Mouse (Mus musculus) MEL (cell line): ENCODE measurements around the gene Tspan13. TPM values are rescaled to one million over a fixed set of nuclear protein-coding genes. Genes with fewer than 3 reads are reported as not detected.

Source experiments
- DNase-seq: peaks from one replicate; pipeline ENCODE4 v3.0.0; 2011; ENCODE audit warnings: low read depth, low spot score
- H3K27ac ChIP-seq: 2 replicates; pipeline ENCODE4 v1.5.1; 2012; ENCODE audit warnings: low read depth, mild to moderate bottlenecking, control low read depth, low read length, moderate library complexity; ENCODE audit not compliant: control insufficient read depth
- H3K27me3 ChIP-seq, 2 experiments: fragments of 150-350 bp in 1 of 2; sonication (generic) in 1 of 2; 2 replicates each; pipeline ENCODE4 v1.6.1; 2012; ENCODE audit warnings: low read length in 2 of 2, mild to moderate bottlenecking in 2 of 2, improper control_type of control experiment in 1 of 2, moderate library complexity in 1 of 2; ENCODE audit not compliant: insufficient read depth in 2 of 2, control insufficient read depth in 1 of 2
- H3K36me3 ChIP-seq, 2 experiments: 2 replicates each; pipeline ENCODE4 v1.6.1; 2012 to 2014; ENCODE audit warnings: low read length in 2 of 2, improper control_type of control experiment in 1 of 2, inconsistent platforms in 1 of 2, mild to moderate bottlenecking in 1 of 2; ENCODE audit not compliant: insufficient read depth in 2 of 2, control insufficient read depth in 1 of 2
- H3K4me1 ChIP-seq, 2 experiments: fragments of 150-350 bp in 1 of 2; sonication (generic) in 1 of 2; 2 replicates each; pipeline ENCODE4 v1.6.1; 2012; ENCODE audit warnings: low read length in 2 of 2, improper control_type of control experiment in 1 of 2, mild to moderate bottlenecking in 1 of 2; ENCODE audit not compliant: insufficient read depth in 2 of 2, control insufficient read depth in 1 of 2
- H3K4me3 ChIP-seq, 2 experiments: fragments of 150-350 bp in 1 of 2; sonication (generic) in 1 of 2; 2 replicates each; pipeline ENCODE4 v1.5.1; 2012; ENCODE audit warnings: low read depth in 2 of 2, low read length in 2 of 2, mild to moderate bottlenecking in 2 of 2, moderate library complexity in 2 of 2, control low read depth in 1 of 2, improper control_type of control experiment in 1 of 2; ENCODE audit not compliant: control insufficient read depth in 1 of 2, insufficient read depth in 1 of 2
- H3K79me2 ChIP-seq: 2 replicates; pipeline ENCODE4 v1.6.1; 2012; ENCODE audit warnings: mild to moderate bottlenecking, low read length, moderate library complexity; ENCODE audit not compliant: control insufficient read depth, poor library complexity, insufficient read depth
- H3K9ac ChIP-seq: 2 replicates; pipeline ENCODE4 v1.6.1; 2012; ENCODE audit warnings: low read depth, mild to moderate bottlenecking, control low read depth, low read length, moderate library complexity; ENCODE audit not compliant: control insufficient read depth, poor library complexity, severe bottlenecking
- H3K9me3 ChIP-seq: fragments of 150-350 bp; sonication (generic); replicated peaks from 2 replicates; pipeline ENCODE4 v1.6.1; 2012; ENCODE audit warnings: mild to moderate bottlenecking, low read length, improper control_type of control experiment, moderate library complexity; ENCODE audit not compliant: insufficient read depth
- CHD2 ChIP-seq: IDR thresholded peaks from 2 replicates; pipeline ENCODE4 v1.6.1; 2011; ENCODE audit warnings: low read length, improper control_type of control experiment
- CTCF ChIP-seq, 3 experiments: IDR thresholded peaks in 2 of 3; conservative IDR thresholded peaks in 1 of 3; 2 replicates each; pipeline ENCODE4 v1.5.1; 2011 to 2012; ENCODE audit warnings: low read length in 3 of 3, low read depth in 2 of 3, mild to moderate bottlenecking in 2 of 3, improper control_type of control experiment in 1 of 3, inconsistent platforms in 1 of 3, mixed read lengths in 1 of 3, moderate library complexity in 1 of 3; ENCODE audit not compliant: control insufficient read depth in 1 of 3, insufficient read depth in 1 of 3, poor library complexity in 1 of 3, severe bottlenecking in 1 of 3
- E2F4 ChIP-seq: IDR thresholded peaks from 2 replicates; pipeline ENCODE4 v1.6.1; 2011; ENCODE audit warnings: low read depth, low read length, improper control_type of control experiment, borderline replicate concordance
- EP300 ChIP-seq, 2 experiments: IDR thresholded peaks; 2 replicates each; pipeline ENCODE4 v1.6.1; 2011; ENCODE audit warnings: improper control_type of control experiment in 2 of 2, low read length in 2 of 2, low read depth in 1 of 2, mild to moderate bottlenecking in 1 of 2
- JUND ChIP-seq: IDR thresholded peaks from 2 replicates; pipeline ENCODE4 v1.6.1; 2011; ENCODE audit warnings: low read depth, mild to moderate bottlenecking, improper control_type of control experiment, low read length
- MEF2A ChIP-seq: IDR thresholded peaks from 2 replicates; pipeline ENCODE4 v1.6.1; 2014; ENCODE audit warnings: low read depth, mild to moderate bottlenecking, inconsistent platforms, low read length, improper control_type of control experiment; ENCODE audit not compliant: poor library complexity, insufficient replicate concordance, severe bottlenecking; ENCODE audit errors: extremely low read depth
- MYB ChIP-seq: IDR thresholded peaks from 2 replicates; pipeline ENCODE4 v1.6.1; 2011; ENCODE audit warnings: mild to moderate bottlenecking, low read depth, low read length, improper control_type of control experiment
- MYC ChIP-seq: IDR thresholded peaks from 2 replicates; pipeline ENCODE4 v1.6.1; 2011; ENCODE audit warnings: low read depth, mild to moderate bottlenecking, low read length, improper control_type of control experiment, moderate library complexity
- NRF1 ChIP-seq: IDR thresholded peaks from 2 replicates; pipeline ENCODE4 v1.6.1; 2014; ENCODE audit warnings: low read depth, mild to moderate bottlenecking, inconsistent platforms, low read length, improper control_type of control experiment, moderate library complexity; ENCODE audit not compliant: poor library complexity, insufficient read depth, severe bottlenecking
- POLR2A ChIP-seq, 2 experiments: IDR thresholded peaks; 2 replicates each; pipeline ENCODE4 v1.6.1; 2011 to 2012; ENCODE audit warnings: low read length in 2 of 2, mild to moderate bottlenecking in 2 of 2, control low read depth in 1 of 2, improper control_type of control experiment in 1 of 2, low read depth in 1 of 2, moderate library complexity in 1 of 2; ENCODE audit not compliant: control insufficient read depth in 1 of 2, insufficient read depth in 1 of 2, poor library complexity in 1 of 2
- POLR2AphosphoS2 ChIP-seq: IDR thresholded peaks from 2 replicates; pipeline ENCODE4 v1.6.1; 2011; ENCODE audit warnings: low read length, improper control_type of control experiment
- POLR2AphosphoS5 ChIP-seq: IDR thresholded peaks from 2 replicates; pipeline ENCODE4 v1.6.1; 2012; ENCODE audit warnings: low read depth, borderline replicate concordance, mild to moderate bottlenecking, inconsistent platforms, low read length, moderate library complexity, mixed read lengths
- UBTF ChIP-seq: IDR thresholded peaks from 2 replicates; pipeline ENCODE4 v1.6.1; 2012; ENCODE audit warnings: low read depth, mild to moderate bottlenecking, inconsistent platforms, low read length, improper control_type of control experiment, moderate library complexity, borderline replicate concordance; ENCODE audit not compliant: insufficient read depth
- USF1 ChIP-seq: IDR thresholded peaks from 2 replicates; pipeline ENCODE4 v1.6.1; 2014; ENCODE audit warnings: low read depth, mild to moderate bottlenecking, inconsistent platforms, low read length, improper control_type of control experiment, moderate library complexity
- ZC3H11A ChIP-seq: IDR thresholded peaks from 2 replicates; pipeline ENCODE4 v1.6.1; 2012; ENCODE audit warnings: low read depth, mild to moderate bottlenecking, inconsistent platforms, low read length, improper control_type of control experiment
- polyA plus RNA-seq, 2 experiments: library from polyadenylated mRNA; stranded (reverse) in 1 of 2; unstranded in 1 of 2; fragments of >175 nt in 1 of 2; fragments of >200 nt in 1 of 2; gene quantifications; 2 replicates each; pipeline versions ENCODE4 v1.2.1 to v1.2.4; 2012; ENCODE audit warnings: low replicate concordance in 2 of 2, low read depth in 1 of 2; ENCODE audit not compliant: insufficient read length in 2 of 2, insufficient read depth in 1 of 2, missing spikeins in 1 of 2
- total RNA-seq: library from RNA; depleted of rRNA; stranded (reverse); fragments of 300-350 nt; gene quantifications from 2 replicates; pipeline ENCODE4 v1.2.3, GENCODE M21; 2012

Tspan13 gene
- total and polyA plus RNA-seq, 3 experiments: 23.0 to 37.5 TPM; not detected in 1

GRCm38 (mm10) chr12:35979625-35980024, 62.7 kb downstream of the Tspan13 start:
- Histone ChIP-seq H3K9me3 (no peaks in the 10 kb centered on the region), H3K79me2 (no peaks in the 10 kb centered on the region), H3K27ac (no peak overlapping the region), H3K27me3 (no peaks in the 10 kb centered on the region), H3K4me3 (no peak overlapping the region), H3K36me3 (peaks cover 0 to 26% of the 10 kb centered on the region in 2 experiments; a peak in 2 of 4 replicates), H3K9ac (no peak overlapping the region), H3K4me1 (peaks cover 4 to 22% of the 10 kb centered on the region in 2 experiments)
- TF ChIP-seq CHD2 (no peak), ZC3H11A (no peak), USF1 (no peak), UBTF (no peak), POLR2AphosphoS5 (no peak)
- DNase-seq: no peak

GRCm38 (mm10) chr12:35977633-35978246, 64.6 kb downstream of the Tspan13 start:
- Histone ChIP-seq H3K27me3 (no peaks in the 10 kb centered on the region), H3K79me2 (no peaks in the 10 kb centered on the region), H3K4me3 (no peak overlapping the region), H3K36me3 (peaks cover 0 to 26% of the 10 kb centered on the region in 2 experiments; a peak in 2 of 4 replicates), H3K4me1 (peaks cover 4 to 22% of the 10 kb centered on the region in 2 experiments), H3K27ac (no peak overlapping the region), H3K9ac (no peak overlapping the region)
- DNase-seq: no peak
- TF ChIP-seq JUND: no peak
- TF ChIP-seq POLR2AphosphoS5: no peak
- TF ChIP-seq CTCF (IDR thresholded peaks at IDR 0.05 in 2 of 3, conservative IDR thresholded peaks at IDR 0.05 in 1 of 3; ENCODE audit: control insufficient read depth in 1 of 3, insufficient read depth in 1 of 3, low read depth in 2 of 3, low read length in 3 of 3, poor library complexity in 1 of 3, severe bottlenecking in 1 of 3): no peak
- TF ChIP-seq MYC: no peak
- no peak for TF ChIP-seq EP300 (IDR thresholded peaks at IDR 0.05; ENCODE audit: low read depth in 1 of 2, low read length in 2 of 2)
- no peak for TF ChIP-seq E2F4
- TF ChIP-seq POLR2AphosphoS2: no peak
- TF ChIP-seq NRF1: no peak
- no peak for TF ChIP-seq MEF2A
- TF ChIP-seq POLR2A (IDR thresholded peaks at IDR 0.05; ENCODE audit: control insufficient read depth in 1 of 2, insufficient read depth in 1 of 2, low read depth in 1 of 2, low read length in 2 of 2, poor library complexity in 1 of 2): no peak
- TF ChIP-seq MYB: no peak
- TF ChIP-seq, all 39 proteins: peak for 0
- no peaks in the 10 kb centered on the region for H3K9me3 ChIP-seq
